In the genomic region with DNA sequence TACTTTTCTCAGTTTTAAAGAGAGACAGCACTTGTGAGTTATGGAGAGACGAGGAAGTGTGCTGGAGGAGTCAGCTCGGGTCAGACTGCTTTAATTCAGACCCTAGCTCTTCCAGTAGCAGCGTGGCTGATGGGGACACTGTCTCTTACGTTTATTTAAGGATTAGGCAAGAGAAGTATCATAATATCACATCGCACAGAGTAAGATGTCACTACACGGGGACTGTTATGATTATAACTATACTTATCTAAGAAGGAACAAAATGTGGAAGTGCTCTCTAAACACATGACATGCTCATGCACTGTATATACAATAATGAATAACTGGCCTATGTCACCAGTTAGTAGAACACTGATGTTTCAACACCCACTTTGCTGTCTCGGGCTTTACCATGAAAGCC, we compare ENCODE assay signal across 15 mouse cellular contexts.
DNase-seq lines count a peak whose midpoint lies in the region; ATAC-seq and TF ChIP-seq lines count a peak whose summit lies in the region.
"Had no signal": no experiment of that assay in that cellular context is flagged by ENCODE, and none has a peak within 500 bp of the region (broad histone marks: within the 10 kb centered on the region; RNA-seq: fewer than 3 reads in every experiment).

No protein-coding gene starts in this region.

- peak overlapping the region; percentile 47 for H3K27ac ChIP-seq in heart, embryonic 16.5 days (ENCODE audit: low read length)
- H3K27ac ChIP-seq in lung, embryonic 14.5 days (ENCODE audit: low read depth): 0 out of 2 replicates have a peak overlapping the region, but pooled peaks have one; percentile 2
- H3K27ac ChIP-seq in hindbrain, embryonic 15.5 days (replicated peaks): 0 out of 2 replicates have a peak overlapping the region, but pooled peaks have one; percentile 6
- H3K27ac ChIP-seq in macrophage: 0 out of 2 replicates have a peak overlapping the region, but pooled peaks have one; percentile 7
- H3K27ac ChIP-seq in forebrain, embryonic 13.5 days: no peak overlapping the region

- H3K9me3 ChIP-seq in heart, embryonic 16.5 days (replicated peaks; ENCODE audit: control insufficient read depth, low read length): no peaks in the 10 kb centered on the region
- no peaks in the 10 kb centered on the region for H3K9me3 ChIP-seq in lung, embryonic 14.5 days (ENCODE audit: low read depth, low read length)
- H3K9me3 ChIP-seq in hindbrain, embryonic 15.5 days: no peaks in the 10 kb centered on the region
- H3K9me3 ChIP-seq in forebrain, embryonic 13.5 days (replicated peaks): no peaks in the 10 kb centered on the region

- no peak for TF ChIP-seq POLR2A in lung, adult 2 months (IDR thresholded peaks at IDR 0.05; ENCODE audit: borderline replicate concordance, extremely low read depth, low read depth, low read length)

- no peak for TF ChIP-seq CTCF in lung, embryonic 14.5 days (IDR thresholded peaks at IDR 0.05; ENCODE audit: low read depth)
- TF ChIP-seq CTCF in lung, adult 2 months (IDR thresholded peaks at IDR 0.05; ENCODE audit: insufficient read depth, low read length): no peak

- ATAC-seq in heart, embryonic 16.5 days (replicated peaks; ENCODE audit: extremely low read depth, insufficient read depth, low FRiP score): no peak
- ATAC-seq in lung, embryonic 14.5 days (ENCODE audit: insufficient read depth): peak; percentile 77
- no peak for ATAC-seq in hindbrain, embryonic 15.5 days (ENCODE audit: low FRiP score, low read depth)
- no peak for ATAC-seq in forebrain, embryonic 13.5 days
- ATAC-seq in monocyte, adult 5-6 weeks (replicated peaks; ENCODE audit: insufficient number of reproducible peaks, low FRiP score, low TSS enrichment, poor library complexity, severe bottlenecking): no peak
- ATAC-seq: activated CD4-positive, CD25-positive, alpha-beta regulatory T cell, adult 4 months; forebrain, embryonic 16.5 days; midbrain, embryonic 16.5 days had no signal

- peaks cover 38% of the 10 kb centered on the region for H3K4me1 ChIP-seq in heart, embryonic 16.5 days (ENCODE audit: control insufficient read depth, insufficient read depth, low read length)
- H3K4me1 ChIP-seq in lung, embryonic 14.5 days (ENCODE audit: insufficient read depth): peaks cover 19% of the 10 kb centered on the region
- peaks cover 35% of the 10 kb centered on the region for H3K4me1 ChIP-seq in lung, adult 2 months (ENCODE audit: control insufficient read depth, insufficient read depth, low read length)
- peaks cover 31% of the 10 kb centered on the region for H3K4me1 ChIP-seq in hindbrain, embryonic 15.5 days (replicated peaks)
- H3K4me1 ChIP-seq in forebrain, embryonic 13.5 days: peaks cover 15% of the 10 kb centered on the region

- H3K4me3 ChIP-seq in heart, embryonic 16.5 days (ENCODE audit: low read length): no peak overlapping the region
- no peak overlapping the region for H3K4me3 ChIP-seq in lung, embryonic 14.5 days (ENCODE audit: low read depth, low read length)
- no peak overlapping the region for H3K4me3 ChIP-seq in lung, adult 2 months (replicated peaks; ENCODE audit: extremely low read depth, low read depth, low read length)
- H3K4me3 ChIP-seq in hindbrain, embryonic 15.5 days: no peak overlapping the region
- no peak overlapping the region for H3K4me3 ChIP-seq in macrophage (ENCODE audit: inconsistent target)
- no peak overlapping the region for H3K4me3 ChIP-seq in forebrain, embryonic 13.5 days

- H3K36me3 ChIP-seq in heart, embryonic 16.5 days (ENCODE audit: control insufficient read depth, insufficient read depth): peaks cover 8% of the 10 kb centered on the region
- peaks cover 3% of the 10 kb centered on the region; the same call in 1 of the 2 replicates for H3K36me3 ChIP-seq in lung, embryonic 14.5 days (ENCODE audit: insufficient read depth)
- H3K36me3 ChIP-seq in hindbrain, embryonic 15.5 days: peaks cover 28% of the 10 kb centered on the region
- H3K36me3 ChIP-seq in macrophage (ENCODE audit: inconsistent target): 0 out of 2 replicates have a peak, but pooled peaks cover 9% of the 10 kb centered on the region
- peaks cover 34% of the 10 kb centered on the region for H3K36me3 ChIP-seq in forebrain, embryonic 13.5 days (ENCODE audit: poor library complexity, severe bottlenecking)

- H3K27me3 ChIP-seq in heart, embryonic 16.5 days (ENCODE audit: control insufficient read depth, insufficient read depth, low read length): no peaks in the 10 kb centered on the region
- H3K27me3 ChIP-seq in lung, embryonic 14.5 days (ENCODE audit: insufficient read depth, low read length): no peaks in the 10 kb centered on the region
- no peaks in the 10 kb centered on the region for H3K27me3 ChIP-seq in hindbrain, embryonic 15.5 days
- no peaks in the 10 kb centered on the region for H3K27me3 ChIP-seq in forebrain, embryonic 13.5 days

- no peak overlapping the region for H3K9ac ChIP-seq in heart, embryonic 16.5 days (ENCODE audit: low read length)
- no peak overlapping the region for H3K9ac ChIP-seq in lung, embryonic 14.5 days
- no peak overlapping the region for H3K9ac ChIP-seq in hindbrain, embryonic 15.5 days
- H3K9ac ChIP-seq in forebrain, embryonic 13.5 days: no peak overlapping the region

- no peak for DNase-seq in heart, adult 18-20 months
- peak; percentile 68 for DNase-seq in lung, embryonic 14.5 days
- DNase-seq in lung, adult 2 months: no peak
- DNase-seq: cerebellum, adult 11 months; gastrocnemius, postnatal 10 days; spleen, adult 18-20 months; thymus, postnatal 25 days had no signal

- no peaks in the 10 kb centered on the region for H3K79me2 ChIP-seq in macrophage (ENCODE audit: inconsistent target)

- no peak overlapping the region for H3K4me2 ChIP-seq in heart, embryonic 16.5 days (ENCODE audit: low read depth, low read length)
- no peak overlapping the region for H3K4me2 ChIP-seq in lung, embryonic 14.5 days
- H3K4me2 ChIP-seq in hindbrain, embryonic 15.5 days: no peak overlapping the region
- no peak overlapping the region for H3K4me2 ChIP-seq in forebrain, embryonic 13.5 days

- WGBS in heart, embryonic 16.5 days: 52% methylated on average over 7 of the region's 7 CpGs
- 26% methylated on average over 7 of the region's 7 CpGs for WGBS in lung, embryonic 14.5 days
- whole genome bisulfite sequencing in lung, adult 2 months: 31% methylated on average over 7 of the region's 7 CpGs
- 56% methylated on average over 7 of the region's 7 CpGs for WGBS in hindbrain, embryonic 15.5 days
- WGBS in macrophage (ENCODE audit: missing documents): 69% methylated on average over 7 of the region's 7 CpGs
- 85% methylated on average over 7 of the region's 7 CpGs for WGBS in forebrain, embryonic 13.5 days
